In genomic region chr3:84438118-84438517, GRCm38 (mm10) we compare ENCODE assay signal across 9 mouse cellular contexts. TPM values are rescaled to one million over a fixed set of nuclear protein-coding genes. Genes with fewer than 3 reads are reported as not detected.
A peak's percentile ranks its signal among the peaks of the same experiment; 100 is the strongest.
DNase-seq lines count a peak whose midpoint lies in the region; ATAC-seq lines count a peak whose summit lies in the region.
"Had no signal": no experiment of that assay in that cellular context is flagged by ENCODE, and none has a peak within 500 bp of the region (broad histone marks: within the 10 kb centered on the region; RNA-seq: fewer than 3 reads in every experiment).

No protein-coding gene starts in this region.

- H3K4me1 ChIP-seq in heart, embryonic 11.5 days (ENCODE audit: control insufficient read depth, insufficient read depth, low read length) = peaks cover 21% of the 10 kb centered on the region
- peaks cover 21% of the 10 kb centered on the region for H3K4me1 ChIP-seq in midbrain, embryonic 13.5 days (replicated peaks)

- no peak overlapping the region for H3K27ac ChIP-seq in heart, embryonic 11.5 days (ENCODE audit: low read depth, low read length)
- H3K27ac ChIP-seq in midbrain, embryonic 13.5 days = no peak overlapping the region
- H3K27ac ChIP-seq: midbrain, embryonic 12.5 days had no signal

- no peak overlapping the region for H3K4me3 ChIP-seq in heart, embryonic 11.5 days (ENCODE audit: low read depth, low read length)
- H3K4me3 ChIP-seq in midbrain, embryonic 13.5 days (replicated peaks) = no peak overlapping the region
- H3K4me3 ChIP-seq: midbrain, embryonic 12.5 days had no signal

- intact Hi-C loops in heart, postnatal 14 days (cut with DNase I) = no loop called here
- intact Hi-C loops in left cerebral cortex, postnatal 36 days (cut with DNase I) = no loop called here

- no peaks in the 10 kb centered on the region for H3K36me3 ChIP-seq in heart, embryonic 11.5 days (ENCODE audit: control insufficient read depth, insufficient read depth, low read length)
- H3K36me3 ChIP-seq in midbrain, embryonic 13.5 days = no peaks in the 10 kb centered on the region
- H3K36me3 ChIP-seq: midbrain, embryonic 12.5 days had no signal

- WGBS in heart, embryonic 11.5 days (ENCODE audit: insufficient replicate concordance) = 43% methylated on average over 11 of the region's 11 CpGs
- WGBS in midbrain, embryonic 13.5 days = 79% methylated on average over 11 of the region's 11 CpGs

- DNase-seq in heart, adult 11 months = peak; percentile 98
- DNase-seq in adrenal gland, postnatal 10 days = peak; percentile 63
- DNase-seq in heart, postnatal 14 days = peak; percentile 72 to 79
- DNase-seq in left cerebral cortex, postnatal 36 days (ENCODE audit: low spot score in 2 of 2) = peak; percentile 36 to 46
- peak; percentile 52 for DNase-seq in testis, postnatal 14 days (ENCODE audit: low spot score)
- DNase-seq in cerebellum, adult 18-20 months = no peak

- no peak for ATAC-seq in heart, embryonic 11.5 days (replicated peaks; ENCODE audit: insufficient number of reproducible peaks, low FRiP score, low TSS enrichment)
- ATAC-seq in midbrain, embryonic 13.5 days = no peak

- peaks cover 8% of the 10 kb centered on the region for H3K27me3 ChIP-seq in heart, embryonic 11.5 days (ENCODE audit: control insufficient read depth, insufficient read depth, low read length)
- no peaks in the 10 kb centered on the region for H3K27me3 ChIP-seq in midbrain, embryonic 13.5 days
- H3K27me3 ChIP-seq: midbrain, embryonic 12.5 days had no signal

- no peak overlapping the region for H3K4me2 ChIP-seq in heart, embryonic 11.5 days
- H3K4me2 ChIP-seq in midbrain, embryonic 13.5 days (replicated peaks) = no peak overlapping the region
- H3K4me2 ChIP-seq: midbrain, embryonic 12.5 days had no signal

- H3K9me3 ChIP-seq in heart, embryonic 11.5 days (replicated peaks; ENCODE audit: control insufficient read depth, low read length) = no peaks in the 10 kb centered on the region
- H3K9me3 ChIP-seq in midbrain, embryonic 13.5 days = no peaks in the 10 kb centered on the region
- H3K9me3 ChIP-seq: midbrain, embryonic 12.5 days had no signal

- H3K9ac ChIP-seq in heart, embryonic 11.5 days (ENCODE audit: low read depth, low read length) = no peak overlapping the region
- no peak overlapping the region for H3K9ac ChIP-seq in midbrain, embryonic 13.5 days (replicated peaks)
- H3K9ac ChIP-seq: midbrain, embryonic 12.5 days had no signal

RNA-seq across cellular contexts. Expression of gene Fhdc1, which starts 42.1 kb away (rescaled TPM):
- 1.4 and 5.0 TPM in 2 replicates for polyA plus RNA-seq in heart, embryonic 11.5 days (2014; fragmentation: Nextera tagmentation; extraction: Ambion mirVana)
- total RNA-seq in adrenal gland, postnatal 10 days (2021) = 10 to 100 TPM; 10.8 to 24.9 TPM
- 1 to 10 TPM in 1 of 2 experiments, under 1 TPM in 1; 0.66 to 1.7 TPM for total RNA-seq in heart, postnatal 14 days (2021)
- 1 to 10 TPM; 4.1 to 4.6 TPM for total RNA-seq in left cerebral cortex, postnatal 36 days (2021)
- 3.0 and 3.5 TPM in 2 replicates for polyA plus RNA-seq in midbrain, embryonic 13.5 days (2015; fragmentation: Nextera tagmentation; extraction: Ambion mirVana)

Comparison
In these comparisons a context has a peak if more than half of its experiments do, and no peak if none do; other contexts are left out.
1. DNase-seq: peak in heart, adult 11 months (single experiment), adrenal gland, postnatal 10 days (single experiment), heart, postnatal 14 days (2 of 2), left cerebral cortex, postnatal 36 days (2 of 2) and testis, postnatal 14 days (single experiment); none in cerebellum, adult 18-20 months (0 of 2).